Mouse (Mus musculus): ENCODE results near the gene Col6a3.

The Col6a3 gene

DNA sequence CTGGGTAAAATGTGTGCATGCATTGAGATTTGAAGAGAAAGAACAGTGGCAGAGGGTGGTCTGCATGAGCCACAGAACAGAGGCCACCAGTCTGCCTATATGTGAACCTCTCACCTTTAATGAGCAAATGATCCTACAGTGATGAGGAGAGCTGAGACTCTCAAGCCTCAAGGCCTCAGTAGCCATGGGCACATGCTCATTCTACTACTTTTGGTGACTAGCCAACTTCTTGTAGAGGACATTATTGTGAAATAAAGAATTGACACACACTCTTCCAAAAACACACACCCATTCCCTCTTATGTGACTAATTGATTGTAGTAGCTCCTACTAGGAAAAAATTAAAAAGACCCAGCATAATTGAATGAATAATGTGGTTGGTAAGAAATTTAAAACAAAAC is 120.0 kb downstream of the Col6a3 start:
- DNase-seq (ENCODE audit: low spot score in 2 of 2): no peak

DNA sequence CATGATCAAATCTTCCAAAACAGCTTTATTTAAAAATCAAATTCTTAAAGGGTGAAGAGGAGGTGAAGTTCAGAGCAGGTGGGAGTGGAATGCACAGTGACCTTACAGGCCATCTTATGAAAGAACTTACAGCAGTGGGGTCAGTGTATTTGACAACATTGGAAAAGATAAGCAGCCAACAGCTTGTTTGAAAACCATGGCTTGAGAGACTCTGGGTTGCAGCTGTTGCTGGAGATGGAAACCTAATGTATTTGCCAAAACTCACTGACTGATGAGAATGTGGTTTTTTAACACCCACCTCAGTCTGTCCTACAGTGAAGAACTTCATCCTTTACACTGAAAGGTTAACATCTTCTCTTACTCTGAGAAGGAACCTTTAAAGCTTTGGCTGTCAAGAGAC is 120.4 kb downstream of the Col6a3 start:
- peak; percentile 32 to 37 for DNase-seq (ENCODE audit: low spot score in 2 of 2)

- no peak for DNase-seq (ENCODE audit: low spot score in 2 of 2)
These were observed 121.8 kb downstream of the Col6a3 start for GRCm38 (mm10) chr1:90722021-90722420.

DNA sequence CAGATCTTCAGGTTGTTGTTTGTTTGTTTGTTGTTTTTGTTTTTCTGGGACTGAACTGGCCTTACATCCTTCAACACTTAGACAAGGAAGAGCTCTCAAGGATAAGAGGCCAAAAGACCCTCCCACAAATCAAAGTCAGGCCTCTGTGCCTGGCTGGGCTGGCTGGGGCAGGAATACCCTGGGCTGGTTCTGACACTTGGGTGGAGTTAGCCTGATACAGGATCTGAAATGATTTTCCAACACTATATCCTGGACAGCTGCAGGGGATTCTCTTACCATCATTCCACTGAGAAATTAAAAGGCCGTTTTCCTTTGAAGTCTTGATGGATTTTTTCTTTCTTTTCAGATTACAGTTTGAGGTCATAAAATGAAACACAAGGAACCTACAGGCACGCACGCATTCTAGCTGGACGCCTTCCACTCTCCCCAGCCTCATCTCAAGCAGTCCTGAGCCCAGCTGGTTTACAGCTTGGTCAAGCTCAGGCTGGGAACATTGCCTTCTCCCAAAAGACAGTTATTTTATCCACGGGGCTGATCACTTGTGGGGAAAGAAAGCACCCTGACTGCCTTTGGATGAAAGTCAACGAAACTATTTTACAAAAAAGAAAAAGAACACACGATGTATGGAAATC is 123.0 kb downstream of the Col6a3 start:
- peak; percentile 26 to 48 for DNase-seq (ENCODE audit: low spot score in 2 of 2)

- DNase-seq (ENCODE audit: low spot score in 2 of 2): peak in 1 of 2 experiments; percentile 19
These were observed 124.8 kb downstream of the Col6a3 start for GRCm38 (mm10) chr1:90718826-90719550.

DNA sequence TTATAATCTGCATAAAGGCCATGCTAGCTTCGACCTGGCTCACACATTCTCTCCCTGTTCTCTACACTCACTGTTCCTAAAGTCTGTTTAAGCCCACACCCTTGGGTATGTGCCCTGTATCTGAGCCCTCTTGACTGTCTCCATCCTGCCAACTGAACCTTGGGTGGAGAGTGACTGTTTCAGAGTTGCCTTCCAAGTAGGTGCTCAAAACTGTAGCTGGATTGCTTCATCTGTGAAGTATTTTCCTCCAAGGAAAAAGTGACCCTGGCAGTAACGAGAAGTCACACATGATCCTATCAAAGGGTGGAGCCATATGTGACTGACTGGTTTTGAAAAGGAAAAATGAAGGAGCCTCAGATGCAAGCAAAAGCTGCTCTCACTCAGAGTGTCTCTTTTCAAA is 127.5 kb downstream of the Col6a3 start:
- DNase-seq (ENCODE audit: low spot score in 2 of 2): no peak
